Mouse (Mus musculus) E14TG2a.4 (cell line): Measurements from ENCODE around the gene Kirrel2.

Experiments
- CTCF ChIP-seq: conservative IDR thresholded peaks from 2 replicates; pipeline ENCODE4 v1.5.1; 2014; ENCODE audit warnings: low read length
- NANOG ChIP-seq: IDR thresholded peaks from 2 replicates; pipeline ENCODE4 v1.6.1; 2014; ENCODE audit warnings: borderline replicate concordance, low read length, mixed read lengths
- POU5F1 ChIP-seq: IDR thresholded peaks from 2 replicates; pipeline ENCODE4 v1.6.1; 2014; ENCODE audit warnings: low read length, borderline replicate concordance

GRCm38 (mm10) chr7:30454259-30454658 is 3.2 kb downstream of the Kirrel2 start:
- TF ChIP-seq CTCF (no peak), POU5F1 (no peak), NANOG (no peak)
